Mouse (Mus musculus) megakaryocyte, adult 5-6 weeks (primary cell): ENCODE data around the gene Mrpl33. TPM values are rescaled to one million over a fixed set of nuclear protein-coding genes. Genes with fewer than 3 reads are reported as not detected.
"Not testable (repeated sequence)": the region's sequence is repeated elsewhere in the genome, so short reads cannot be mapped to it uniquely, and the experiment has no call there.

Source experiments
- ATAC-seq: 2 replicates; pipeline ENCODE4 v1.8.0; 2016; ENCODE audit warnings: mild to moderate bottlenecking, inconsistent platforms; ENCODE audit not compliant: poor library complexity, severe bottlenecking
- total RNA-seq, 2 experiments: library from RNA; stranded (forward) in 1 of 2; stranded (reverse) in 1 of 2; fragments of 153-499, 151-499 nt in 1 of 2; fragments of 221-1000, 200-1000 nt in 1 of 2; gene quantifications; 2 replicates each; pipeline versions ENCODE4 v1.2.3 to v1.2.4; 2015 to 2017

The Mrpl33 gene
- total RNA-seq, 2 experiments from 2014 or later = 432 to 754 TPM

- no peak for ATAC-seq
Observed at GRCm38 (mm10) chr5:31591122-31591521, 5.6 kb upstream of the Mrpl33 start.

- no peak for ATAC-seq
Observed at GRCm38 (mm10) chr5:31595868-31596267, 867 bp upstream of the Mrpl33 start.

GRCm38 (mm10) chr5:31597430-31597944 lies 752 bp downstream of the Mrpl33 start:
- no peak for ATAC-seq

GRCm38 (mm10) chr5:31598121-31598520 lies 1.4 kb downstream of the Mrpl33 start:
- ATAC-seq = no peak

- peak; percentile 17; the same call in 1 of the 2 replicates for ATAC-seq
Observed at GRCm38 (mm10) chr5:31598579-31598978, 1.8 kb downstream of the Mrpl33 start.

GRCm38 (mm10) chr5:31599161-31599560 lies 2.4 kb downstream of the Mrpl33 start:
- ATAC-seq = peak; percentile 39

GRCm38 (mm10) chr5:31601162-31601722 lies 4.5 kb downstream of the Mrpl33 start:
- no peak for ATAC-seq

GRCm38 (mm10) chr5:31602377-31602776 lies 5.6 kb downstream of the Mrpl33 start:
- ATAC-seq = peak; percentile 92

- ATAC-seq = no peak
Observed at GRCm38 (mm10) chr5:31603766-31604165, 7.0 kb downstream of the Mrpl33 start.

GRCm38 (mm10) chr5:31606151-31606550 lies 9.4 kb downstream of the Mrpl33 start:
- no peak for ATAC-seq

- ATAC-seq = no peak
Observed at GRCm38 (mm10) chr5:31610376-31611086, 13.8 kb downstream of the Mrpl33 start.

- peak; percentile 61 for ATAC-seq
Observed at GRCm38 (mm10) chr5:31611186-31611585, 14.5 kb downstream of the Mrpl33 start.

GRCm38 (mm10) chr5:31613852-31614286 lies 17.1 kb downstream of the Mrpl33 start:
- peak; percentile 76 for ATAC-seq

GRCm38 (mm10) chr5:31614339-31615025 lies 17.7 kb downstream of the Mrpl33 start:
- peak; percentile 71 for ATAC-seq

- ATAC-seq = no peak
Observed at GRCm38 (mm10) chr5:31620326-31620725, 23.6 kb downstream of the Mrpl33 start.

GRCm38 (mm10) chr5:31627117-31627516 lies 30.4 kb downstream of the Mrpl33 start:
- no peak for ATAC-seq

GRCm38 (mm10) chr5:31627562-31628526 lies 31.1 kb downstream of the Mrpl33 start:
- ATAC-seq = no peak

- no peak for ATAC-seq
Observed at GRCm38 (mm10) chr5:31628555-31628954, 31.8 kb downstream of the Mrpl33 start.

- ATAC-seq = no peak
Observed at GRCm38 (mm10) chr5:31630064-31630463, 33.3 kb downstream of the Mrpl33 start.

GRCm38 (mm10) chr5:31631169-31631568 lies 34.4 kb downstream of the Mrpl33 start:
- ATAC-seq = not testable (repeated sequence)
